Mouse (Mus musculus) fat pad, adult 2 months (tissue): ENCODE measurements around the gene Atp2c2.

ENCODE experiments used
- DNase-seq: peaks from one replicate; pipeline ENCODE4 v3.0.0-alpha.2; 2011; ENCODE audit warnings: low read depth, low spot score; ENCODE audit errors: extremely low read depth

The Atp2c2 gene

DNA sequence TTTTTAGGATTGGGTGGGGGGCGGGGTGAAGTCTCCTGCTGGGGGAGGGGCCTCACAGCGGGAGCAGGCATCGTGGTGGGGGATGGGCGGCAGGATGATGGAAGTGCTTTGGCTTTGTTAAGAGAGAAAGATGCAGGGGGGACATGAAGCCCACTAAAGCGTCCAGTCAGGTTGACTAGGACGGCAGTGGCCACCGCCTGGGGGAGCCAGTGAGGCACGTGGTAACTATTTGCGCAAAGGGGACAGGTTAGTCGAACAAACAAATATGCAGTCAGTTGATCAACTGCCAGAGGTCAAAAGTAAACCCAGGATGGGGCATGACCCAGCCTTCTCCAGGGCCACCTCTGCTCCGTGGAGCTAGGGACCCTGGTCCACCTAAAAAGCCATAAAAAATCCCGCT is 849 bp upstream of the Atp2c2 start:
- no peak for DNase-seq

DNA sequence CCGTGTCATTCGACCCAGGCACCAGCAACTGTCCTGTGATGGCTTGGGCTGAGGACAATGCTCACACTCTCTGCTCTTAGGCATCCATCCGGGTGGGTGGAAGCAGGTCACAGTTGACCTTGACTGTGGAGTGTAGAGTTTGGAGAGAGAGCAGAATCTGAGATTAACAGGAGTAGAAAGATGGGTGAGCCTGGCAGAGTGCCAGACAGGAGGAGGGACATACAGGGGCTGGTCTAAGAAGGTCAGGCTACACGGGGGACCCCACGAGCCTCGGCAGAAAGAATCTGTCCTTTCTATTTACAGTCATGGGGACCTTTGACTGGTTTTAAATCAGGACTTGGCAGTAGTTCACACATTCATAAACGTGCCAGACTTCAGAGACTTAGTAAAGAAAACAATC is 3.2 kb downstream of the Atp2c2 start:
- DNase-seq, result no peak

DNA sequence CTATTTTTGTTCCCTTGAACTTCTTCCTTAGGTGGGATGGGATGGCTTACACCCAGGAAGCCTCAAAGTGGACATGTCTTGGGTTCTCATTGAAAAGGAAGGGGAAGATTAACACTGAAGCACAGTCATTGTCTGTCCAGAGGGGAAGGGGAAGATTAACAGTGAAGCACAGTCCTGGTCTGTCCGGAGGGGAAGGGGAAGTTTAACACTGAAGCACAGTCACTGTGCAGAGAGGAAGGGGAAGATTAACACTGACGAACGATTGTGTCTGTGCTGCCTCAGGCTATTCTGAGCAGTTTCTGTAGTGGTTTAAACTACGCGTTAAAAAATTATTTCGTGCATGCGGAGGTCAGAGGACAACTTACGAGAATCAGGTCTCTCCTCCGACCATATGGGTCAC is 7.3 kb downstream of the Atp2c2 start:
- DNase-seq, result no peak

DNA sequence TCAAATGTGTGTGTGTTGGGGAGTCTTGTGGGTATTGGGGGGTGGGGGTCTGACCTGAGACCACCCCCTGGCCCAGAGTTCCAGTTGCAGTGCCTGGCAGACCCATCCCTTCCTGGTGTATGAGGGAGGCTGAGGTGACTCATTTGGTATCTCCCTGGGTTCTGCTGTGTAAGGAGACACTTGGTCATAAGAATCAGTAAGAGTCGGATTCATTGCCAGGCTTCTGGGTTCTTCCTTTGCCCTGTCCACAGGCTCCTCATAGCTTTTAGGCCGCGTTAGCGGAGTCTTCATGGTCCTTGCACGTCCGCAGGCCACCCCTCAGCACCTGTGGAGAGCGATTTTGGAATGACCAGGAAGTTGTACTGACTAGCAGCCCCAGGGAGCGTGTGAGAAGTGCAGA is 8.7 kb downstream of the Atp2c2 start:
- no peak for DNase-seq

DNA sequence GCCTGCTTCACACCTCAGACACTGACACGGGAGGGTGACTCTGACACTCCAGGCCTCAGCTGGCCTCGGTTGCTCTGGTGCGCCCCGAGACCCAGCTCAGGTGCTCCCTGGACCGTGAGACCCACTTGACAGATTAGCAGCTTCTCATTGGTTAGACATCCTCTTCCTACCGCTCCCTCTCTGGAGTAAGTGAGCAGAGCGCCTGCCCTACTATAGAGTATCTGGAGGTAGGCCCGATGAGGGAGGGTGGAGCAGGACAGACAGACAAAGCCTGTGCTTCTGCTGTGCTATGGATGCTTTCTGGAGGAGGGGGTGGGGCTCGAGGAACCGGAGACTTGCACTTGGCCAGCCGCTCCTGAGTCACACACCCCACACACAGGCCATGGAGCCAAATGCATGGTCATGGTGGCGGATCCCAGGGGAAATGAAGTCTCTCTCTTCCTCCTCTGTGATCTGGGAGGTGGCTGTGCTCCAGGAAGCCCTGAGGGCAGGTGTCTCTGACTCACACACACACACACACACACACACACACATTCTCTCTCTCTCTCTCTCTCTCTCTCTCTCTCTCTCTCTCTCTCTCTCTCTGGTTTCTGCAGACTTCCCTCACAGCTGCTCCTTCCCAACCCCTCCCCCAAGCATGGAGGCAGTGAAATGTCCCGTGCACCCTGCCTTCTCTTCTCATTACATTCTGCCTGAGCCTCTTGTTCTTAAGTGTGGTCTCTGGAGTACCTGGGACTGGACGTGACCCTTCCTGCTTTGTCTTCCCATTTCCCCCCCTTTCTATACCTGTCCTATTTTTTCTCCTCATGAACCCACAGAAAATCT is 9.3 kb downstream of the Atp2c2 start:
- peak; percentile 52 for DNase-seq

DNA sequence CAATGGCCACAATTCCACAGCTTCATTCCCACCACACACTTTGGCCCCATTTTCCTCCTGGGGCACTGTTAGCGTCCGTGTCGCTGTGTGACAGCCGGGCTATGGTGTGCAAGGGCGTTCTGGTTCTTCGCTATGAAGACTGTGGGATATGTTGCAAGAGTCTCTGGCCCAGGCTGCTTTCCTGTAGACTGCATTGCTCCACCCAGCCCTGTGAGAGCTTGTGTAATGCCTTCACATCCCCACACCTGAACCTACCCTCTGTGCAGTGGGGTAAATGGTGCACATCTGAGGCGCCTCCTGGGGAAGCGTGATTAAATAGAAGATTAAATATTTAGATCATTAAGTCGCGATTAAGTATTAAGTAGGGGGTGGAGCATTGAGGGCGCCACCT is 9.9 kb downstream of the Atp2c2 start:
- peak; percentile 88 for DNase-seq

DNA sequence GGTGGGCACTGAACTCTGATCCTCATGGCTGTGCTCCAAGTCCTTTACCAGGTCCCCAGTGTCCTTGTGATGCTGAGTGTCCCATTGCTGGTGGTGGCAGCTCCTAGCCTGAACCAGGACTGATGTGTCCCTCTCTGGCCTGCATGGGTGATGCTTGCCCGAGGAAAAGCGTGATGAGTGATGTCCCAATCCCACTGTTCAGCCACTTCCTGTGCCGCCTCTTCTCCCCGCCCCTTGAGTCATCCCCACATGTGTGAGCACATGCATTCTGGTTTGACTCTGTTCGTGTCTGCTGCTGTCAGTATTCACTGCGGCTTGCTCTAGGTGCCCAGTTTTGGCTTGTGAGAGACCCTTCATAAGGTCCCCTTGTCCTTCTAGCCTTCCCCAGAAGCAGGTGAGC is 12.4 kb downstream of the Atp2c2 start:
- DNase-seq, result no peak

DNA sequence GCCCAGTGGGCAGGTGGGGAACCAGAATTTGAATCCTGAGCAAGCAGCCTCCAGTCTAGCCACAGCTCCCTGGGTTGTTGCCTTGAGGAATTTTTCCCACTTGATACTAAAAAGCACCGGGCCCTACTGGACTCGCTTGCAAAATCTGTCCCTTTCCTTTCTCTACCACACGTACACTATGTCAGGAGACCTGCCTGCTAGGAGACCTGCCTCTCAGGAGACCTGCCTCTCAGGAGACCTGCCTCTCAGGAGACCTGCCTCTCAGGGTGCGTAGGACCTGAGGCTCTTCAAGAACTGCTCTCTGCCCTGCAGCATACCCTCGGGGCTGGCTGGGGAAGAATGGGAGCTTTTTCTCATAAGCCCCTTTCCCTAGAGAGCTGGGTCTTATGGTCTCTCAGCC is 13.6 kb downstream of the Atp2c2 start:
- DNase-seq, result no peak

DNA sequence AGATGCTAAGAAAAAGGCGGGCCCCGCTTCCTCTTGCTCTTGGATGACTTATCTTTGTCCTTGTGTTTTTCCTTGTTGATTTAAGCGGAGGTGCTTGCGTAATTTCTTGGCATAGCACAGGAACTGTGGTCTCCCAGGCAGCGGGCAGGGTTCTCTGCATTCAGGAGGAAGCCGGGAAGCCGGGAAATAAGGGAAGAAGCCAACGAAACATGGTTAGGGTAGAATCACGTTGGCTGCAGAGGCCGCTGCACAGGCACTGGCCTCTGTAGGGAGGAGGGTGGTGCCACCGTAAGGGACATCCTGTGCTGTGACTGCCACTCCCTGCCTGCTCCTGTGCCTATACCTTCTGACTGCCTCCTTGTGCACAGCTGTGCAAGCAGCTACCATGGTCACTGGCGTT is 15.4 kb downstream of the Atp2c2 start:
- no peak for DNase-seq

DNA sequence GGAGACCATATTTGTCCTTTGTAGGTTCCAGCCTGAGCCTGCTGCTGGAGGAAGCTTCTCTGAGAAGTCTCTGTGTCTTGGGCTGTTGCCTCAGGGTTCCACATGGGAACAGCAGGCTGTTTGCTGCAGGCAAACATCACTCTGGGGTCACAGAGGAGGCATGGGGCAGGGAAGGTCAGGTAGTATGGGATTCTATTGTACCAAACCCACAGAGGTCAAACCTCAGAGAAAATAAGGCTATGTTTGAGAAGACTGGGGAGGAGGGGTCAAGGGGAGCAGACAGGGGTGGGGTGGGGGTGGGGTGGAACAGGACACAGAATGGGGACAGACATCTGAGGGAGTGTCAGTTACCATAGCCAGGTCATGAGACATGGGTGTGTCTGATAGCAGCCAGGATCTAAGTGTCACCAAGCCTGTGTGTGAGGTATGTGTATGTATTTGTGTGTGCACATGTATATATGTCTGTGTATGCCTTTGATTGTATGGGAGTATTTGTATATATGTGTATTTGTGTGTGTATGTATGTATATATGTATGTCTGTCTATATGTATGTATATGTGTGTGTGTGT is 17.0 kb downstream of the Atp2c2 start:
- no peak for DNase-seq

DNA sequence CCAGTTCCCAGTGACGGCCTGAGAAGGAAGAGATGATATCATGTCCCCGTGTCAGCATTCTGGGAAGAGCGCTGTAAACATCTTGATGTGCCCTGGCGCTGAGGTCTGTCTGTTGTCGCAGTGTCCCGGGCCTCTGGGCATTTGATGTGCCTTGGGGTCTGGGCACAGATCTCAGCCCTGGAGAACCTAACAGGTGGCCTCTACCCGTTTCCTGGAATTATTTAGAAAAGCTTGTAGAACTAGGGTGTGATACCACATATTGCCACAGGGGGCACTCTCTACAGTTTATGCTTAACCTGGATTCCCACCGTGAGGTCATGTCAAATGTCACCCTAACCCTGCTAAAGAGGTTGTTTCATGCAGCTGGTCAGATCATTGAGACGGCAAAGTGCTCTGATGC is 18.0 kb downstream of the Atp2c2 start:
- DNase-seq, result no peak

DNA sequence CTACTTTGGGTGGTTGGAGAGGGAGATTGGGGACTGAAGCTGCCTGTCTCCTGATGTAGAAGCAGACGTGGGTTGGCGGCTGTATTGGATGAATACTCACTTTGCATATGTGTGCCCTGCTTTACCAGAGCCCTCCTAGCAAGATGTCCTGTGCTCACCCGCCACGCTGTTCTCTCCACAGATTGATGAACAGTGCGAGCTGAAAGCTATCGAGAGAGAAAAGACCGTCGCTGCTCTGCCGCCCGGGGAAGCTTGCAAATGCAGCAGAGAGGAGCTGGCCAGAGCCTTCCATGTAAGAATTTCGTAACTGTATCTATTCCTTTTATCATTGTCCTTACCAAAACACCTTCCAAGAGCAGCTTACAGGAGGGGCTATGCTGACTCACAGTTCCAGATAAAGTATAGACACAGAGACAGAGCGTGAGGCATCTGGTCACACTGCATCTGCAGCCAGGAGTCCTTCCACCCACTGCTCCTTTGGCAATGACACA is 19.2 kb downstream of the Atp2c2 start:
- no peak for DNase-seq

DNA sequence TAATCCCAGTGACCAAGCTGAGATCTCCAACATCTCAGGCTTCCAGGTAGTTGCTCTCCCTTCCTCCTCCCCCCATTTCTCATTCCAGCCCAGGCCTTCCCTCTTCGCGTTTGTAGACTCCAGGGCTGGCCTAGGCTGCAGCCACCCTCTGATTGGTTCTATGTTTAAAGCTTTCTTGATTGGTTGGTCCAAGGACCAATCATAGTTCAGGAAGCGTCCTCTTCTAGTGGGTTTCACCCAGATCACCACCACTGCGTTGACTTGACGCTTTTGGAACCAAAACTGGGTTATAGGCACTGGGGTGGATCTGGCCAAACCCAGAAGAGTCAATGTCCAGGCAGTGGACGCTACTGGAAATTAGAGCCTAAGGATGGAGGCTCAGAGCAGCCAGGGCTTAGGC is 22.5 kb downstream of the Atp2c2 start:
- no peak for DNase-seq

DNA sequence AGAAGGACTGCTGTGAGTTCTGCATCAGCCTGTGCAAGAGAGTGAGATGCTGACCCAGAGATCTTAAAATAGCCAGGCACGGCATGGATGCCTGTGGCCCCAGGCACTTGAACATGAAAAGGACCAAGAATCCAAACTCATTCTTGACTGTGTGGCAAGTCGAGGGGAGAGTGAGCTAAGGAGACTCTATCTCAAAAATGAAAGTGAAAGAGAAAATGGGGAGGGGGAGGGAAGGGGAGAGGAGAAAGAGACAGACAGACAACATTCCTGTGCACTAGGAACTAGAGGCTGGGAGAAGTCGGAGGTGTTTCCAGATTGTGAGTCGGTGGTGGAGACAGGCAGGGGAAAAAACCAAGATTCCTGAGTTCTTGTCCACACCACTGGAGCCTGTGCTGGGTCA is 23.9 kb downstream of the Atp2c2 start:
- no peak for DNase-seq

DNA sequence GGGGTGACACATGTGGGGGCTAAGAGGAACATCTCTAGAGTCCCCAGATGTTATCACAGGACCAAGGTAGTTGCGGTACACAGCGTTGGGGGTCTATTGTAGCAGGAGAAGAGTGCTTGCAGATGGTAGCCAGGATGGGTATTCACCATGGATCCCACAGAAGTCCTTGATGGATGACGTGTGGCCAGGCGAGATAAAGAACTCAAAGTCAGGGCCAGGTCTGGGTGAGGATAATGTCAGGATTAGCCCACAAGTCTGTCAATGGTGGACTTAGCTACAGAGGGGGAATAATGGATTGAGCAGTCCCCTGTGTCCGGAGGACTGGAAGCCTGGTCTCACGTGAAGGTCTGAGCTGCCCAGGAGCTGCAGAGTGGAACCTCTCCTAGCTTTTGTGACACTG is 24.8 kb downstream of the Atp2c2 start:
- no peak for DNase-seq

DNA sequence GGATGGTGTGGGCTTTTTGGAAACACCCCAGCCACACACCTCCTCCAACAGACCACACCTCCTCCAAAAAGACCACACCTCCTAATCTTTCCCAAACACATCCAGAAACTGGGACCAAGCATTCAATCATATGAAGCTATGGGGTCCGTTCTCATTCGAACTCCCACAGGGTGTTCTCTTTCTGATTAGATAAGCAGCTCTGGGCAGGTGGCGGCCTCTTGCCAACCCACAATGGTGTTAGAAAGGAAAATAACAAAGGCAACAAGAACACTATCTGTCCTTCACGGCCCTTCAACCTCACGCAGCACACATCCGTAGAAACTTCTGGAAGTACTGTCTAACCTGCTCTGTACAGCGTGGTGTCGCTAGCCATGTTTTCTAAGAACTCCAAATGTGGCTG is 27.3 kb downstream of the Atp2c2 start:
- DNase-seq, result no peak

DNA sequence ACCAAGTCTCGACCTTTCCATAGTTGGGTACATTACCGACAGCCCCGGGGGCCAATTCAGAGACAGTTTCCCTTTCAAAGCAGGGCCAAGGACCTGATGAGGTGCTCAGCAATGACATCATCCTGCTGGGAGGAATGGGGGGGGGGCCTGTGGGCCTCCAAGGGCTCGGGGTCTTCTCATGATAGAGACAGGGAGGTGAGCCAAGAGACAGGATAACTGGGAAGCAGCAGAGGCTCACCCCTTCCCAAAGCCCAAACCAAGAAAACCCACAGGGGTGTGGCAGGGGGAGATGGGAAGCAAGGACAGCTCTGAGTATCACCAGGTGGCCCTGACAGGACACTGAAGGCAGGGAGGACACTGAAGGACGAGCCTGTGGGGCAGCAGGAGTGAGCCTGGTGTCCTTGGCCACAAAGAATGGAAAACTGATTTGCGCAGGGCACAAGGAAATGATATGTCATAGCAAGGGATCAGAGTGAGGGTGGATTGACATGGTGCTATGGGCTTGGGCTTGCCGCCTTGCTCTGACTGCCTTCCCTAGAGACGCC is 28.6 kb downstream of the Atp2c2 start:
- DNase-seq, result no peak

DNA sequence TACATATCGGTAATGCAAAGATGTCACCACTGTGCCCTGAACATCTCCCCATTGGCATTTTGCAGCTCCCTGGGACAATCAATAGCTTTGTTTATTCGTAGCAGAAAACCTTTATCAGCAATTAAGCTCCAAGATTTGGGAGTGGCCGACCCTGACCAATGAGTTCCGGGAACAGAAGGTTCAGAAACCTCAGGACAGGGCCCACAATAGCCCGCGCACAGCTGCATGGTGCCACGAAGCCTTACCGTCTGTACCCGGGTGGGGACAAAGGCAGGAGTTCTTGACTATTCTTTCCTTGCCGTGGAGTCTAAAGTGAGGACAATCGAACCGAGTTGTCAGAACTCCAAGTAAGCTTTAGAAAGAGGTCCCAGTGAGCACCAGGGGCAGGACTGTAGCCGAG is 32.3 kb downstream of the Atp2c2 start:
- DNase-seq, result no peak

DNA sequence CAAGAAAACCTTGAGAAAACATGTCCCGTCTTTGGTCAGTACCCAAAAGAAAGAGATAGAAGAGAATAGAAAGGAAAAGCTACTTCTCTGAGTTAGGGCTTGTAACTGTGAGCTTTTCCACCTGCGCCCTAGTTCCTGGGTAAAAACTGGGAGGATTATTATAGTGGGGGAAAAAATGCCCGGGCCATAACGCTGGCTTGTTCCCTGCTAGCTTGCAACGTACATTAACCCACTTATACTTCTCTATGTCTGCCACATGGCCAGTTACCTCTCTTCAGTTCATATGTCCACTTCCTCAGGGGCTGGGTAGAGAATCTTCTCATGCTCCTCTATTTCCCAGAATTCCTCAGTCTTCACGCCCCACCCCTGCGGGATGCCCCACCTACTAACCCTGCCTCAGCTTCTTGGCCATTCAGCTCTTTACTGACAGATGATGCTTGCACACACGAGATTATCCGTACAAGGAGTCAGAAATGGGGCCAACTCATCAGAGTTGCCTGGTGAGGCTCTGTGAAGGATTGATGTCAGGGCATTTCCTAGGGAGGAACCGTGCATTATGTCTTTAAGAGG is 36.6 kb downstream of the Atp2c2 start:
- no peak for DNase-seq

DNA sequence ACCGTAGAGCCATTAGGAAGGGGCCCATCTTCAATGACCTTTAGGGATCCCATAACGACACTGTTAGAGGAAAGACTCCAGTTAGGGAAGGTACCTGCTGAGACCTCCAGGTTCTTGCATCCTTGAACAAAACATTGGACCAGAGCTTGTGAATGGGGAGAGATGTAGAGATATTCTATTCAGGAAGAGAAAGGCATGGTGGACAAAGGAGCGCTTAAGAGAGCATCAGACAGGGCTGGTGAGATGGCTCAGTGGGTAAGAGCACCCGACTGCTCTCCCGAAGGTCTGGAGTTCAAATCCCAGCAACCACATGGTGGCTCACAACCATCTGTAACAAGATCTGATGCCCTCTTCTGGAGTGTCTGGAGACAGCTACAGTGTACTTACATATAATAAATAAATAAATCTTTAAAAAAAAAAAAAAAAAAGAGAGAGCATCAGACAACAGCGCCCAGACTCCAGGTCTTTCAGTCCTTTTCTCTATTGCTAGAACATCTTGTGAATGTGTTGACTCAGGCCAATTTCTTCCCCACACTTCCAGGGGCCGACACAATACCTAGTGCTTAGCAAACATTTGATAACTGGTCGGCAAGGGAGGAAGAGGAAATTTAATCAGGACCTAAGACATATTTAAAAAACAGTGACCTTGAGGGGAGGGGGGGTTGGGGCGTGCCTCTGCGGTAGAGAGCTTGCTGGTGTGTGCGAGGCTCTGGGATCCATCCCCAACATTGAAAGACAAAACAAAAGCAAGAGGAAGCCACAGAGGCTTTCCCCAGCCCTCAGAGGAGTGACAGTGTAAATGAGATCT is 37.5 kb downstream of the Atp2c2 start:
- DNase-seq, result no peak

DNA sequence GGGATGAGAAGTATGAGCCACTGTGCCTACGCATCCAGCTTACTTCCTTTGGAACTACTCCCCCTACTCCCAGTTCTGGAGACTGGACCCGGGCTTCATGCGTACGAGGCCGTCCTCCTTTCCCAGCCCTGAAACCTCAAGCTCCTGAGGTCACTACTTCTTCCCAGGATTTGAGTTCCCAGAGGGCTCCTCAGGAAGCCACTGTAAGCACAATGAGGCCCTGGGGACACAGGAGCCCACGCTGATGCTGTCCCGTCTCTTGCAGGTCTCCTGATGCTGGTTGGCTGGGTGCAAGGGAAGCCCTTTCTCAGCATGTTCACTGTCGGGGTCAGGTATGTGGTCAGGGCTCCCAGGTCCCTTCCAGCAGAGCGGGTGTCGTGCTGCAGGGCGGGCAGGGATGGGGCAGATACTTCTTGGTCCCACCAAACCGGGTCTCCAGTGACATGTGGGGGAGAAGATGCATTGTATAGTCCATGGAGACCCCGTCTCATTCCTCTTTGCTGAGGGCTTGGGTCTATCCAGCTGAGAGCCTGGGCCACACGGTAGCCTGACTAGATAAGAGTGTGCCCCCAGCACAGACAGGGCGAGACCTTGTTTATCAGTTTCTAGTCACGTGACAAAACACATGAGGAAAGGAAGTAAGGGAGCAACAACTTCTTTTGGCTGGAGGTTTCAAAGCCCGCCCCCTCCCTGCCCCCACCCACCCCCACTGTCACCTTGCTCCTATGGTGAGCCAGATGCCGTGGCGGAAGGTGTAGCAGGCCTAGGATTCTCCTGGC is 38.5 kb downstream of the Atp2c2 start:
- DNase-seq, result no peak
